15 mouse cellular contexts compared by ENCODE assay signal in genomic region chr8:117061180-117061880, GRCm38 (mm10). TPM values are rescaled to one million over a fixed set of nuclear protein-coding genes. Genes with fewer than 3 reads are reported as not detected.
A peak's percentile ranks its signal among the peaks of the same experiment; 100 is the strongest.
DNase-seq lines count a peak whose midpoint lies in the region; ATAC-seq and TF ChIP-seq lines count a peak whose summit lies in the region.
"Had no signal": no experiment of that assay in that cellular context is flagged by ENCODE, and none has a peak within 500 bp of the region (broad histone marks: within the 10 kb centered on the region; RNA-seq: fewer than 3 reads in every experiment).

No protein-coding gene starts in this region.

- no peak for ATAC-seq in hindbrain, embryonic 11.5 days (ENCODE audit: low FRiP score)
- ATAC-seq in hindbrain, embryonic 12.5 days (ENCODE audit: low FRiP score), result no peak
- ATAC-seq in liver, postnatal 0 days, result no peak

- no peak overlapping the region for H3K27ac ChIP-seq in hindbrain, embryonic 11.5 days (ENCODE audit: low read depth, low read length)
- no peak overlapping the region for H3K27ac ChIP-seq in hindbrain, embryonic 12.5 days
- no peak overlapping the region for H3K27ac ChIP-seq in liver, postnatal 0 days (ENCODE audit: low read depth)
- H3K27ac ChIP-seq: liver, embryonic 15.5 days; midbrain, embryonic 12.5 days had no signal

- H3K9ac ChIP-seq in hindbrain, embryonic 11.5 days (ENCODE audit: low read depth, low read length), result no peak overlapping the region
- H3K9ac ChIP-seq in hindbrain, embryonic 12.5 days, result no peak overlapping the region
- H3K9ac ChIP-seq in liver, postnatal 0 days (replicated peaks), result no peak overlapping the region
- H3K9ac ChIP-seq: liver, embryonic 15.5 days; midbrain, embryonic 12.5 days had no signal

- H3K9me3 ChIP-seq in hindbrain, embryonic 11.5 days (ENCODE audit: control insufficient read depth, low read length), result no peaks in the 10 kb centered on the region
- peaks cover 9% of the 10 kb centered on the region for H3K9me3 ChIP-seq in hindbrain, embryonic 12.5 days (replicated peaks)
- H3K9me3 ChIP-seq in liver, postnatal 0 days (ENCODE audit: low read length), result no peaks in the 10 kb centered on the region
- H3K9me3 ChIP-seq: liver, embryonic 15.5 days had no signal

- no peaks in the 10 kb centered on the region for H3K4me1 ChIP-seq in hindbrain, embryonic 11.5 days (replicated peaks; ENCODE audit: control insufficient read depth, insufficient read depth, low read length)
- H3K4me1 ChIP-seq in hindbrain, embryonic 12.5 days, result peaks cover 5% of the 10 kb centered on the region; the same call in 1 of the 2 replicates
- H3K4me1 ChIP-seq in liver, postnatal 0 days (ENCODE audit: insufficient read depth), result no peaks in the 10 kb centered on the region
- H3K4me1 ChIP-seq: liver, embryonic 15.5 days had no signal

- H3K27me3 ChIP-seq in hindbrain, embryonic 11.5 days (ENCODE audit: control insufficient read depth, insufficient read depth, low read length), result no peaks in the 10 kb centered on the region
- H3K27me3 ChIP-seq in hindbrain, embryonic 12.5 days, result no peaks in the 10 kb centered on the region
- no peaks in the 10 kb centered on the region for H3K27me3 ChIP-seq in liver, postnatal 0 days (ENCODE audit: insufficient read depth, low read length)
- H3K27me3 ChIP-seq: midbrain, embryonic 12.5 days had no signal

- H3K4me3 ChIP-seq in hindbrain, embryonic 11.5 days (ENCODE audit: low read depth, low read length), result no peak overlapping the region
- no peak overlapping the region for H3K4me3 ChIP-seq in hindbrain, embryonic 12.5 days
- H3K4me3 ChIP-seq in liver, postnatal 0 days (ENCODE audit: low read depth, low read length), result no peak overlapping the region
- H3K4me3 ChIP-seq: liver, embryonic 15.5 days; midbrain, embryonic 12.5 days had no signal

- no peak overlapping the region for H3K4me2 ChIP-seq in hindbrain, embryonic 11.5 days (replicated peaks; ENCODE audit: low read depth, low read length)
- H3K4me2 ChIP-seq in hindbrain, embryonic 12.5 days (replicated peaks), result no peak overlapping the region
- H3K4me2 ChIP-seq in liver, postnatal 0 days (ENCODE audit: low read depth, low read length), result no peak overlapping the region
- H3K4me2 ChIP-seq: liver, embryonic 15.5 days; midbrain, embryonic 12.5 days had no signal

- TF ChIP-seq CTCF in liver, postnatal 0 days (IDR thresholded peaks at IDR 0.05; ENCODE audit: low read depth), result no peak

- WGBS in hindbrain, embryonic 11.5 days, result 62% methylated on average over 13 of the region's 13 CpGs
- 59% methylated on average over 13 of the region's 13 CpGs for WGBS in hindbrain, embryonic 12.5 days
- WGBS in liver, postnatal 0 days (ENCODE audit: insufficient replicate concordance), result 58% methylated on average over 13 of the region's 13 CpGs

- H3K36me3 ChIP-seq in hindbrain, embryonic 11.5 days (ENCODE audit: control insufficient read depth, insufficient read depth, low read length), result no peaks in the 10 kb centered on the region
- no peaks in the 10 kb centered on the region for H3K36me3 ChIP-seq in hindbrain, embryonic 12.5 days
- no peaks in the 10 kb centered on the region for H3K36me3 ChIP-seq in liver, postnatal 0 days (replicated peaks; ENCODE audit: insufficient read depth, low read length)
- H3K36me3 ChIP-seq: liver, embryonic 15.5 days; midbrain, embryonic 12.5 days had no signal

- peak; percentile 44 for DNase-seq in hindbrain, embryonic 11.5 days (ENCODE audit: low spot score)
- peak; percentile 22 for DNase-seq in adrenal gland, postnatal 25 days
- DNase-seq in layer of hippocampus, adult 18-20 months (ENCODE audit: low spot score in 2 of 2), result peak; percentile 31 to 69
- peak; percentile 71 for DNase-seq in right cerebral cortex, adult 18-20 months
- no peak for DNase-seq in spleen, adult 12 weeks (ENCODE audit: low spot score)
- DNase-seq in kidney, postnatal 36 days, result no peak
- DNase-seq in liver, postnatal 0 days, result no peak
- DNase-seq: cerebellum, postnatal 25 days had no signal

- no peak for TF ChIP-seq EP300 in liver, postnatal 0 days (IDR thresholded peaks at IDR 0.05; ENCODE audit: low read depth)

RNA-seq across cellular contexts. Expression of gene Pkd1l2, which starts 20.9 kb away (rescaled TPM):
- polyA plus RNA-seq in hindbrain, embryonic 11.5 days (2014; fragmentation: Nextera tagmentation; extraction: Ambion mirVana), result not detected in 2 replicates
- not detected in 2 replicates for polyA plus RNA-seq in hindbrain, embryonic 12.5 days (2016; fragmentation: Nextera tagmentation; extraction: Ambion mirVana)
- total RNA-seq in adrenal gland, postnatal 25 days (2021), result 2.2 and 3.5 TPM in 2 replicates
- under 1 TPM; 0.08 to 0.12 TPM for total RNA-seq in layer of hippocampus, adult 18-20 months (2021)
- polyA plus RNA-seq in liver, postnatal 0 days (2015; fragmentation: Nextera tagmentation; extraction: Ambion mirVana), result 0.06 TPM in 1 of 2 replicates, not detected in the other
- total RNA-seq: CH12.LX had no signal
- polyA plus RNA-seq: forebrain, embryonic 11.5 days; liver, embryonic 15.5 days; midbrain, embryonic 12.5 days had no signal

RNA-seq across cellular contexts. Expression of gene Bco1, which starts 34.3 kb away (rescaled TPM):
- 0.25 and 0.45 TPM in 2 replicates for polyA plus RNA-seq in hindbrain, embryonic 11.5 days (2014; fragmentation: Nextera tagmentation; extraction: Ambion mirVana)
- 0.17 and 0.33 TPM in 2 replicates for polyA plus RNA-seq in hindbrain, embryonic 12.5 days (2016; fragmentation: Nextera tagmentation; extraction: Ambion mirVana)
- 0.55 TPM in 1 of 2 replicates, not detected in the other for total RNA-seq in adrenal gland, postnatal 25 days (2021)
- not detected for total RNA-seq in layer of hippocampus, adult 18-20 months (2021)
- 6.6 and 8.1 TPM in 2 replicates for polyA plus RNA-seq in liver, postnatal 0 days (2015; fragmentation: Nextera tagmentation; extraction: Ambion mirVana)
- total RNA-seq: CH12.LX; heart, adult 8-10 months; layer of hippocampus, postnatal 14 days had no signal
- polyA plus RNA-seq: forebrain, embryonic 11.5 days had no signal

Comparison
In these comparisons a context has a peak if more than half of its experiments do, and no peak if none do; other contexts are left out.
1. DNase-seq: peak in hindbrain, embryonic 11.5 days (single experiment), adrenal gland, postnatal 25 days (single experiment), layer of hippocampus, adult 18-20 months (2 of 2) and right cerebral cortex, adult 18-20 months (single experiment); none in spleen, adult 12 weeks (single experiment), kidney, postnatal 36 days (0 of 2) and liver, postnatal 0 days (single experiment).